Mouse (Mus musculus) olfactory bulb, adult 2 months (tissue): ENCODE data around the gene Ncln.

Source experiments
- CTCF ChIP-seq: fragments of 200-500 bp; IDR thresholded peaks from 2 replicates; pipeline ENCODE4 v1.5.1; 2012; ENCODE audit warnings: low read depth, mild to moderate bottlenecking, low read length, moderate library complexity; ENCODE audit not compliant: insufficient read depth
- POLR2A ChIP-seq: fragments of 200-500 bp; IDR thresholded peaks from 2 replicates; pipeline ENCODE4 v1.6.1; 2012; ENCODE audit warnings: mild to moderate bottlenecking, low read depth, low read length, moderate library complexity; ENCODE audit not compliant: insufficient read depth

GRCm38 (mm10) chr10:81544296-81545160, 48.3 kb upstream of the Ncln start:
- TF ChIP-seq CTCF (no peak), POLR2A (peak; percentile 72)
